Mouse (Mus musculus) cerebellum, postnatal 25 days (tissue): ENCODE measurements around the gene Gckr.
A peak's percentile ranks its signal among the peaks of the same experiment; 100 is the strongest.
"Not testable (repeated sequence)": the region's sequence is repeated elsewhere in the genome, so short reads cannot be mapped to it uniquely, and the experiment has no call there.

ENCODE experiments used
- DNase-seq, 2 experiments: peaks; one replicate each; pipeline ENCODE4 v3.0.0; 2021; ENCODE audit warnings: mixed read lengths in 2 of 2

Gckr gene

GRCm38 (mm10) chr5:31295606-31296141, 1.6 kb upstream of the Gckr start, which contains the start of gene Fndc4:
Fndc4 (minus strand) TSS chr5:31296080.
- DNase-seq: peak; percentile 77 to 84

GRCm38 (mm10) chr5:31297981-31298380, 738 bp downstream of the Gckr start:
- no peak for DNase-seq

GRCm38 (mm10) chr5:31298486-31298885, 1.2 kb downstream of the Gckr start:
- DNase-seq: no peak

GRCm38 (mm10) chr5:31301866-31302265, 4.6 kb downstream of the Gckr start:
- DNase-seq: no peak

- no peak for DNase-seq
Measured at GRCm38 (mm10) chr5:31303093-31303492, 5.8 kb downstream of the Gckr start.

- no peak for DNase-seq
Measured at GRCm38 (mm10) chr5:31312806-31313205, 15.6 kb downstream of the Gckr start.

GRCm38 (mm10) chr5:31322776-31323175, 25.5 kb downstream of the Gckr start:
- DNase-seq: no peak

- no peak for DNase-seq
Measured at GRCm38 (mm10) chr5:31324085-31324484, 26.8 kb downstream of the Gckr start.

GRCm38 (mm10) chr5:31326850-31327249, 29.6 kb downstream of the Gckr start:
- peak in 1 of 2 experiments; percentile 22 for DNase-seq

GRCm38 (mm10) chr5:31328255-31328654, 31.0 kb downstream of the Gckr start:
- peak; percentile 45 to 75 for DNase-seq

GRCm38 (mm10) chr5:31357586-31357985, 60.3 kb downstream of the Gckr start:
- DNase-seq: not testable (repeated sequence)

- DNase-seq: no peak
Measured at GRCm38 (mm10) chr5:31360955-31361354, 63.7 kb downstream of the Gckr start.
